Mouse (Mus musculus): Measurements from ENCODE around the gene Sumo1.

DNA sequence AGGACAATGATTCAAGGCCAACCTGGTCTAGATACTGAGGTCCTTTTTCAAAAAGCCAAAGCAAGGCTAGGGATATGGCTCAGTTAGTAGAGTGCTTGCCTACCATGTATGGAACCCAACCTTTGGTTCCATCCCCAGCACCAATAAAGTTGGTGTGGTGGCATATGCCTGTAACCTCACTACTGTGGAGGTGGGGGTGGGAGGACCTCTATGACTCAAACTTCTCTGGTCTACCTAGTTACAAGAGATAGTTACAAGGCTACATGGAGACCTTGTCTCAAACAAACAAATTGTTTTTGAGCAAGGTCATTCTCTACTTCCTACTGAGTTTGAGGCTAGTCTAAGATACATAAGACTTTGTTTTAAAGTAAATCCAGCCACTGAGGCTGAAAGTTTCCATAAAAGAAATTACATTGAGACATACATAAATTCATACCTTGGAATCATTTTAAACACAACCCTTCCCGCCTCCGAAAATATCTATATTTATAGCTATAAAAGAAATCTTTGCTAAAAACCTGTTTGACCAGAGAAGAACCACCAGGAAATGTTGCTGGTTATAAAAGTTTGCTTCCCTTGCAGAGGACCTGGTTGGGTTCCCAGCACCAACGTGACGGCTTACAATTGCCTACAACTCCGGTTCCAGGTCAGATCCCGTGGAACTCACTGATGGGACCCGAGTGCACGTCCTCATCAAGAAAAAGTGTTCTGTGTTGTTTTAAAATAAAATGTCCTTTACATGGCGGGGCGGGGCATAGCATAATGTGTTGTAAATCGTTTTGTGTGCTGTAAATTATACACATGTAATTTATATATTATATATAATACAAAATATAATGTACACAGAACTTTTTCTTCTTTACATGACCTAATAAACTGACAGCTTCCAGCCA, 13.5 kb upstream of the Sumo1 start:
- TF ChIP-seq CTCF (IDR thresholded peaks at IDR 0.05; ENCODE audit: control insufficient read depth, insufficient read depth, insufficient read length) (no peak), USF1 (IDR thresholded peaks at IDR 0.05; ENCODE audit: low read depth) (no peak), MAX (IDR thresholded peaks at IDR 0.05) (no peak)

All from C2C12 (cell line).